Mouse (Mus musculus) lung, embryonic 15.5 days (tissue): ENCODE results near the gene Cpox. TPM values are rescaled to one million over a fixed set of nuclear protein-coding genes. Genes with fewer than 3 reads are reported as not detected.
A peak's percentile ranks its signal among the peaks of the same experiment; 100 is the strongest.
"Not testable (repeated sequence)": the region's sequence is repeated elsewhere in the genome, so short reads cannot be mapped to it uniquely, and the experiment has no call there.

Experiments used
- ATAC-seq: fragments of 200-750 bp; cut with Nextera tagmentation; 2 replicates; pipeline ENCODE4 v1.8.0; 2017; ENCODE audit warnings: moderate number of reproducible peaks, borderline replicate concordance; ENCODE audit not compliant: low FRiP score, low TSS enrichment; ENCODE audit errors: extremely low read depth
- H3K27ac ChIP-seq: fragments of 300-500 bp; sonication (generic); 2 replicates; pipeline ENCODE4 v1.5.1; 2015; ENCODE audit warnings: moderate library complexity, mild to moderate bottlenecking, inconsistent platforms
- H3K27me3 ChIP-seq: fragments of 300-500 bp; sonication (generic); 2 replicates; pipeline ENCODE4 v1.6.1; 2015; ENCODE audit warnings: inconsistent platforms
- H3K36me3 ChIP-seq: fragments of 300-500 bp; sonication (generic); 2 replicates; pipeline ENCODE4 v1.6.1; 2015; ENCODE audit warnings: inconsistent platforms
- H3K4me1 ChIP-seq: fragments of 300-500 bp; sonication (generic); 2 replicates; pipeline ENCODE4 v1.6.1; 2015; ENCODE audit warnings: inconsistent platforms
- H3K4me2 ChIP-seq: fragments of 300-500 bp; sonication (generic); 2 replicates; pipeline ENCODE4 v1.6.1; 2015; ENCODE audit warnings: inconsistent platforms, mild to moderate bottlenecking, moderate library complexity
- H3K4me3 ChIP-seq: fragments of 300-500 bp; sonication (generic); 2 replicates; pipeline ENCODE4 v1.5.1; 2015; ENCODE audit warnings: mild to moderate bottlenecking, inconsistent platforms
- H3K9ac ChIP-seq: fragments of 300-500 bp; sonication (generic); 2 replicates; pipeline ENCODE4 v1.6.1; 2015; ENCODE audit warnings: inconsistent platforms
- H3K9me3 ChIP-seq: fragments of 300-500 bp; sonication (generic); 2 replicates; pipeline ENCODE4 v1.6.1; 2016; ENCODE audit warnings: inconsistent platforms
- WGBS: fragments of 180-500 bp; shearing (Covaris S2); methylation state at CpG from one replicate; pipeline ENCODE4 v1.1.7; 2015; 5-methylcytosine and 5-hydroxymethylcytosine counted together
- polyA plus RNA-seq: library from polyadenylated mRNA; unstranded; fragments of >200 nt; fragmentation: Nextera tagmentation; extraction: Ambion mirVana; gene quantifications from 2 replicates; pipeline ENCODE4 v1.2.1, GENCODE M21; 2015

Cpox gene
- polyA plus RNA-seq, 1 experiment from 2014 or later: 24.9 TPM

DNA sequence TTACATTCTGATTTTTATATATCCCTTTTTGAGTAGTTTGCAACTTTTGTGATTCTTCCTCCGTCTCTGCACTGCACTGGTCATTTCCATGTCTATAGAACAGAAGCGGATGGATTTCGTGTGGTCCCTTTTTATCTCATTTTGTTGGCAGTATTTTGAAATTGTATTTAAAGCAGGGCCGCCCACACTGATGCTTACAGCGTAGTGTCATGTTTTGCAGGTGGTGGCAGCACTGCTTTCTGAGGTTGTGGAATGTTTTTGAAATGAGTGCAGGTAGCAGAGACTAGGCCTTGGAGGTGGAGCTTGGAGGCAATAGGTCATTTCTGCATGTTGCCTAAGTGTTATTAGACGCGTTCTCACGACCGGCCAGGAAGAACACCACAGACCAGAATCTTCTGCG lies 20.1 kb upstream of the Cpox start:
- no peaks in the 10 kb centered on the region for H3K27me3 ChIP-seq
- no peak overlapping the region for H3K9ac ChIP-seq
- H3K4me1 ChIP-seq: no peaks in the 10 kb centered on the region
- H3K27ac ChIP-seq: no peak overlapping the region
- H3K4me2 ChIP-seq: no peak overlapping the region
- no peak overlapping the region for H3K4me3 ChIP-seq
- WGBS: 93% methylated on average over 10 of the region's 10 CpGs
- no peaks in the 10 kb centered on the region for H3K36me3 ChIP-seq
- ATAC-seq: no peak
- no peaks in the 10 kb centered on the region for H3K9me3 ChIP-seq

DNA sequence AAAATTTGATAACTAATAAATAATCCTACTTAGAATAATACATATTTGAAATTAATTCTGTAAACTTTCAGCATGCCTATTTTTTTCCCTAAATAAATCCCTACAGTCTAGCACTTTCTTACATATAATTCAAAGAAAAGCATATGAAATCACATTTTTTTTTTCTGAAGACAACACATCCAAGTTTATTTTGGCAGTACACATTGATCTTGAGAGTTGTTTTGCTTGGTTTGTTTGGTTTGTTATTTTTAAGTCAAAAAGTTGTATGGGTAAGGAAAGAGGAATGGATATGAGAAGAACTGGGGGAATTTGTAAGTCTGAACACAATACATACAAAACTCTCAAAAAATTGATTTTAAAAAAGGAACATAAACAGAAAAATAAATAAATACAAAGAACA lies 14.3 kb upstream of the Cpox start:
- no peaks in the 10 kb centered on the region for H3K4me1 ChIP-seq
- H3K27ac ChIP-seq: no peak overlapping the region
- H3K9me3 ChIP-seq: no peaks in the 10 kb centered on the region
- H3K4me2 ChIP-seq: no peak overlapping the region
- no peak for ATAC-seq
- no peak overlapping the region for H3K9ac ChIP-seq
- no peaks in the 10 kb centered on the region for H3K36me3 ChIP-seq
- H3K4me3 ChIP-seq: no peak overlapping the region
- H3K27me3 ChIP-seq: no peaks in the 10 kb centered on the region

DNA sequence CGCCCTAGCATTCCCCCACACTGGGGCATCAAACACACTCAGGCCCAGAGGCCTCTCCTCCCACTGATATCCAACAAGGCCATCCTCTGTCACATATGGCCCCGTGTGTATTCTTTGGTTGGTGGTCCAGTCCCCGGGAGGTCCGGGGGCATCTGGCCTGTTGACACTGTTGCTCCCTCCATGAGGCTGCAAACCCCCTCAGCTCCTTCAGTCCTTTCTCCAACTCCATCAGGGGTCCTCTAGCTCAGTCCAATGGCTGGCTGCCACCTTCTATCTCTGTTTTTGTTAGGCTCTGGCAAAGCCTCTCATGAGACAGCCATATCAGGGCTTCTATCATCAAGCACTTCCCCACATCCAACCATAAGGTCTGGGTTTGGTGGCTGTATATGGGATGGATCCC lies 13.6 kb upstream of the Cpox start:
- 79% methylated on average over 4 of the region's 4 CpGs for WGBS

DNA sequence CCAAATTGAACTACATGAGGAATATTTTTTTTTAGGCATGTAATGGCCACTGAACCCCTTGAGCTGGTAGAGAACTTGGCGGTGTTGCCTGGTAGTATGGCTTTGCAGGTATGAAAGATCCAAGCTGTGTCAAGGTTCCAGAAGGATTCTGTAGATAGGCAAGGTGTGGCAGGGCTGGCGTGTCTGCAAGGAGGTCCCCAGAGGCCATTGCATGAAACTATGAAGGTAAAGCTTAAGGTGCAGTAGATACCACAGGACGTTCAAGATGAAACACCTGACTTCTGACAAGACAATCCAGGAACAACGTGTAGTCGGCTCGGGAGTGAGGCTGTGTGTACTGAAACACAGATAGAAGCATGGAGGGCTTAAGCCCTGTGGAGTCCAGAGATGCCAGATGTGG lies 11.4 kb upstream of the Cpox start:
- no peak for ATAC-seq
- H3K9ac ChIP-seq: no peak overlapping the region
- H3K27ac ChIP-seq: no peak overlapping the region
- H3K36me3 ChIP-seq: no peaks in the 10 kb centered on the region
- no peak overlapping the region for H3K4me2 ChIP-seq
- no peaks in the 10 kb centered on the region for H3K4me1 ChIP-seq
- H3K27me3 ChIP-seq: no peaks in the 10 kb centered on the region
- no peak overlapping the region for H3K4me3 ChIP-seq
- 87% methylated on average over 6 of the region's 6 CpGs for WGBS
- no peaks in the 10 kb centered on the region for H3K9me3 ChIP-seq

More for the DNA sequence above, 13.6 kb upstream of the Cpox start:
- Histone ChIP-seq H3K27me3 (no peaks in the 10 kb centered on the region), H3K9ac (no peak overlapping the region), H3K4me2 (no peak overlapping the region), H3K4me3 (no peak overlapping the region), H3K4me1 (no peaks in the 10 kb centered on the region), H3K9me3 (no peaks in the 10 kb centered on the region), H3K36me3 (no peaks in the 10 kb centered on the region), H3K27ac (no peak overlapping the region)
- ATAC-seq: 0 out of 2 replicates have a peak, but pooled peaks have one; percentile 49

DNA sequence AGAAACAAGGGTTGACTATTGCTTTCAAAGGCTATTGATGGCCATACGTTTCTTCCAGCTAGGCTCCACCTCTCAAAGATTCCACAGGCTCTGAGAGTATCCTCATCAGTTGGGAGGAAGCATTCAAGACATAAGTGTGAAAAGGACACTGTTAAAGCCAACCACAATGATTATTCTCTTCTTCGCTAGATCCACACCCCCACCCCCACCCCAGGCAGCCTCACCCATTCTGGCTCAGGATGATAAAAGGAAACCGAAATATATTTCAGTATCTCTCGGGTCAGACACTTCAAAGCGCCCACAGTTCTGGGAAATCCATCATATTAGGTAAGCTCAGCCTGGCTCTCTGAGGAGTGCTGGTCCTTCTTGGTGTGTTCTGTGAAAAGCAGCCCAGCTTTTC lies 8.3 kb upstream of the Cpox start:
- no peak overlapping the region for H3K4me2 ChIP-seq
- H3K27me3 ChIP-seq: no peaks in the 10 kb centered on the region
- no peak overlapping the region for H3K9ac ChIP-seq
- H3K4me3 ChIP-seq: no peak overlapping the region
- no peaks in the 10 kb centered on the region for H3K36me3 ChIP-seq
- no peaks in the 10 kb centered on the region for H3K4me1 ChIP-seq
- no peak overlapping the region for H3K27ac ChIP-seq
- H3K9me3 ChIP-seq: no peaks in the 10 kb centered on the region
- WGBS: 59% methylated on average over 5 of the region's 5 CpGs
- ATAC-seq: no peak

DNA sequence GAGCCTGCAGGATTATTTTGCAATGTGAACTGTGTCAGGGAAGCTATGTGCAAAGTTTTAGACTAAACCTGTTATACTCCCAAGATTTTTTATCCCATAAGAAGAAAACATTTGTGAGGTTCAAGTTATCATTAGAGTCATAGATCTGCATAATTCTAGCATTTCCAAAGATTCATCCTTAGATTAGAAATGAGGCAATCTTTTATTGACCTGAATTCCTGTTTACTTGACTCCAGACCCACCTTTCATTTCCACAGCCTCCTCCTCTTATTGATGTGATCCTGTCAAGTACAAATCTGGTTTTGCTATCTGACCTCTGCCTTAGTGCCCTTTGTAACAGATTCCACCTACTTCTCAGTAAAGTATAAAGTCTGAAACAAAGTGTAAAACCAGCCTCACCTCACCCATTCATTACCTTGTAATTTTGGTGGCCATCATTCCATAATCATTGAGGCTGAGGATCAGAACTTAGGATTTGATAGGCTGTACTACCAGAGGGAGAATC lies 7.8 kb upstream of the Cpox start:
- Histone ChIP-seq H3K4me1 (no peaks in the 10 kb centered on the region), H3K9me3 (no peaks in the 10 kb centered on the region), H3K4me2 (no peak overlapping the region), H3K27me3 (no peaks in the 10 kb centered on the region), H3K36me3 (no peaks in the 10 kb centered on the region), H3K9ac (no peak overlapping the region), H3K27ac (no peak overlapping the region), H3K4me3 (no peak overlapping the region)
- ATAC-seq: no peak

GRCm38 (mm10) chr16:58663021-58663420 lies 7.1 kb upstream of the Cpox start:
- Histone ChIP-seq H3K27ac (no peak overlapping the region), H3K27me3 (no peaks in the 10 kb centered on the region), H3K9ac (no peak overlapping the region), H3K4me3 (no peak overlapping the region), H3K36me3 (no peaks in the 10 kb centered on the region), H3K4me1 (no peaks in the 10 kb centered on the region), H3K4me2 (no peak overlapping the region), H3K9me3 (no peaks in the 10 kb centered on the region)
- ATAC-seq: no peak
- WGBS: 44% methylated on average over 5 of the region's 5 CpGs

- 76% methylated on average over 2 of the region's 2 CpGs for WGBS
- no peaks in the 10 kb centered on the region for H3K36me3 ChIP-seq
- H3K9me3 ChIP-seq: no peaks in the 10 kb centered on the region
- H3K4me3 ChIP-seq: no peak overlapping the region
- no peak for ATAC-seq
- no peak overlapping the region for H3K4me2 ChIP-seq
- no peak overlapping the region for H3K27ac ChIP-seq
- no peaks in the 10 kb centered on the region for H3K4me1 ChIP-seq
- no peaks in the 10 kb centered on the region for H3K27me3 ChIP-seq
- no peak overlapping the region for H3K9ac ChIP-seq
Observed at GRCm38 (mm10) chr16:58663816-58664215, 6.3 kb upstream of the Cpox start.

GRCm38 (mm10) chr16:58665137-58665536 lies 5.0 kb upstream of the Cpox start:
- H3K4me2 ChIP-seq, H3K4me3 ChIP-seq, ATAC-seq, H3K36me3 ChIP-seq, H3K9ac ChIP-seq, H3K27me3 ChIP-seq, H3K4me1 ChIP-seq, H3K27ac ChIP-seq, H3K9me3 ChIP-seq: not testable (repeated sequence)

DNA sequence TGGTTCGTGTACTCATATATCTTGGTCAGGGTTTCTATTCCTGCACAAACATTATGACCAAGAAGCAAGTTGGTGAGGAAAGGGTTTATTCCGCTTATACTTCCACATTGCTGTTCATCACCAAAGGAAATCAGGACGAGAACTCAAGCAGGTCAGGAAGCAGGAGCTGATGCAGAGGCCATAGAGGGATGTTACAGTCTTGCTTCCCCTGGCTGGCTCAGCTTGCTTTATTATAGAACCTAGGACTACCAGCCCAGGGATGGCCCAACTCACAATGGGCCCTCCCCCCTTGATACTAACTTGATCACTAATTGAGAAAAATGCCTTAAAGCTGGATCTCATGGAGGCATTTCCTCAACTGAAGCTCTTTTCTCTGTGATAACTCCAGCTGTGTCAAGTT lies 3.4 kb upstream of the Cpox start:
- ATAC-seq: not testable (repeated sequence)

DNA sequence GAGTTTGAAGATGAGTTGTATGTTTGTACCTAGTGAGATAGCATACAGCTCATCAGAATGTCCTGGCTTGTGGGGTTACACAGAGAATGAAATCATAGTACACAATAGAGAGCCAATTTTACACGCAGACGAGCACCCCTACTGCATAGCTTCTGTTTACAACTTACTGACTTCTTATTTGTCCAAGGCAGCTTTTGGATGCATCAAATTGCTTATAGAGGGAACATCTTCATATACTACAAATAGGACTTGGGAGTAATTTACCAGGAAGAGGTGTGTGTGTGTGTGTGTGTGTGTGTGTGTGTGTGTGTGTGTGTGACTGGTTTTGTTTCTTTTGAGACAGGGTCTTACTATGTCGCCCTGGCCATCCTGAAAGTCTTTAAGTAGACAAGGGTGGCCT lies 1.5 kb upstream of the Cpox start:
- no peak overlapping the region for H3K4me2 ChIP-seq
- 78% methylated on average over 3 of the region's 3 CpGs for WGBS

More for the DNA sequence above, 3.4 kb upstream of the Cpox start:
- H3K27me3 ChIP-seq, H3K27ac ChIP-seq, H3K4me1 ChIP-seq, H3K4me2 ChIP-seq, H3K9me3 ChIP-seq, H3K4me3 ChIP-seq, H3K36me3 ChIP-seq, H3K9ac ChIP-seq: not testable (repeated sequence)
- WGBS: 78% methylated on average over 3 of the region's 3 CpGs

DNA sequence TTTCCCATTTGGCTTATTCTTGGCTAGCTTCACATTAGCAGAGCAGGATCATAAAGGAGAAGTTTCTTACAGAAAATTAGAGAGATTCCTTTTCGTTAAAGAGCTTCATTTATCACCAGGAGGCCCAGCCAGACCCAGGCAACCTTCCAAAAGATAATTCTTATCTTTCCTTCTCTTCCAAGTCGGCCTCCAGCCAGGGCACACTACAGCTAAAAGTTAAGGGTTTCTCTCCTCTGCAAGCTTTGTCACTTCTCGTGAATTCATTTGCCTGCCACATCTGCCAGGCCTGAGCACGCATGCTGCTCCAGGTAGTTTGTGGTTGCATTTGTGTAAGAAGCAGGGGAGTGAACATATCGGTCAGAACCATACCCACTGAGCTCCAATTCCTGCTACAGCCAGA lies 828 bp upstream of the Cpox start:
- ATAC-seq: 0 out of 2 replicates have a peak, but pooled peaks have one; percentile 4
- H3K4me3 ChIP-seq: peak overlapping the region; percentile 91
- 26% methylated on average over 5 of the region's 5 CpGs for WGBS
- no peaks in the 10 kb centered on the region for H3K27me3 ChIP-seq
- no peaks in the 10 kb centered on the region for H3K9me3 ChIP-seq
- H3K36me3 ChIP-seq: peaks cover 9% of the 10 kb centered on the region
- H3K27ac ChIP-seq: 0 out of 2 replicates have a peak overlapping the region, but pooled peaks have one; percentile 92
- H3K4me1 ChIP-seq: peaks cover 8% of the 10 kb centered on the region
- H3K4me2 ChIP-seq: peak overlapping the region; percentile 86
- no peak overlapping the region for H3K9ac ChIP-seq

More for the DNA sequence above, 1.5 kb upstream of the Cpox start:
- Histone ChIP-seq H3K27ac (no peak overlapping the region), H3K4me1 (peaks cover 8% of the 10 kb centered on the region), H3K9ac (no peak overlapping the region), H3K27me3 (no peaks in the 10 kb centered on the region), H3K4me3 (no peak overlapping the region), H3K9me3 (no peaks in the 10 kb centered on the region), H3K36me3 (peaks cover 2% of the 10 kb centered on the region; the same call in 1 of the 2 replicates)
- no peak for ATAC-seq

DNA sequence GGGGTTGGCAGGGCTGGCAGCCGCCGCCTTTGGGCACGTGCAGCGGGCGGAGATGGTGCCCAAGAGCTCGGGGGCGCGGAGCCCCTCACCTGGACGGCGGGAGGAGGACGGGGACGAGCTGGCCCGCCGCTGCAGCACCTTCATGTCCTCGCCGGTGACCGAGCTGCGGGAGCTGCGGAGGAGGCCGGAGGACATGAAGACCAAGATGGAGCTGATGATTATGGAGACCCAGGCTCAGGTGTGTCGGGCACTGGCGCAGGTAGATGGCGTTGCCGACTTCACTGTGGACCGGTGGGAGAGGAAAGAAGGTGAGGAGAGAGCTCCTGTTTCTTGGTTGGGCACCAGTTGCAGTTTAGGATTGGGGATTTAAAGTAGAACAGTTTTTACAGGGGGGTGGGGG lies 551 bp downstream of the Cpox start:
- Histone ChIP-seq H3K27me3 (no peaks in the 10 kb centered on the region), H3K27ac (peak overlapping the region; percentile 92), H3K9ac (peak overlapping the region; percentile 77), H3K4me1 (peaks cover 8% of the 10 kb centered on the region), H3K36me3 (peaks cover 20% of the 10 kb centered on the region), H3K4me2 (peak overlapping the region; percentile 86), H3K9me3 (no peaks in the 10 kb centered on the region), H3K4me3 (peak overlapping the region; percentile 91)
- WGBS: 2% methylated on average over 25 of the region's 25 CpGs
- ATAC-seq: peak; percentile 19; the same call in 1 of the 2 replicates
